Mouse (Mus musculus) cerebellum, adult 2 months (tissue): ENCODE measurements around the gene Dctd.

Experiments
- CTCF ChIP-seq: fragments of 200-500 bp; IDR thresholded peaks from 2 replicates; pipeline ENCODE4 v1.5.1; 2011; ENCODE audit warnings: low read depth, mild to moderate bottlenecking, control low read depth, low read length, moderate library complexity, borderline replicate concordance; ENCODE audit not compliant: insufficient read depth
- POLR2A ChIP-seq: fragments of 200-500 bp; IDR thresholded peaks from 2 replicates; pipeline ENCODE4 v1.6.1; 2011; ENCODE audit warnings: low read length, control low read depth, borderline replicate concordance; ENCODE audit not compliant: insufficient read depth

GRCm38 (mm10) chr8:48152062-48152738 lies 53.3 kb downstream of the Dctd start:
- TF ChIP-seq CTCF (no peak), POLR2A (no peak)
